Mouse (Mus musculus): ENCODE data around the gene Mcam. TPM values are rescaled to one million over a fixed set of nuclear protein-coding genes. Genes with fewer than 3 reads are reported as not detected.

The Mcam gene
- polyA plus RNA-seq, 1 experiment from 2014 or later: 38.7 TPM

GRCm38 (mm10) chr9:44143421-44143820, 9.2 kb downstream of the Mcam start:
- H3K4me1 ChIP-seq: 0 out of 2 replicates have a peak, but pooled peaks cover 2% of the 10 kb centered on the region
- no peaks in the 10 kb centered on the region for H3K9me3 ChIP-seq (replicated peaks)
- no peak overlapping the region for H3K4me2 ChIP-seq (replicated peaks)
- H3K36me3 ChIP-seq: peaks cover 45% of the 10 kb centered on the region
- no peak overlapping the region for H3K27ac ChIP-seq (replicated peaks)
- WGBS: 73% methylated on average over 5 of the region's 5 CpGs
- ATAC-seq (ENCODE audit: insufficient number of reproducible peaks, low FRiP score, low TSS enrichment, low read depth): no peak
- H3K27me3 ChIP-seq: no peaks in the 10 kb centered on the region
- H3K4me3 ChIP-seq (replicated peaks): no peak overlapping the region
- H3K9ac ChIP-seq: no peak overlapping the region

- no peak for ATAC-seq (ENCODE audit: insufficient number of reproducible peaks, low FRiP score, low TSS enrichment, low read depth)
- Histone ChIP-seq H3K9me3 (replicated peaks) (no peaks in the 10 kb centered on the region), H3K27ac (replicated peaks) (no peak overlapping the region), H3K9ac (no peak overlapping the region), H3K4me2 (replicated peaks) (no peak overlapping the region), H3K4me3 (replicated peaks) (no peak overlapping the region), H3K36me3 (peaks cover 51% of the 10 kb centered on the region), H3K27me3 (no peaks in the 10 kb centered on the region), H3K4me1 (0 out of 2 replicates have a peak, but pooled peaks cover 2% of the 10 kb centered on the region)
- 36% methylated on average over 7 of the region's 8 CpGs for WGBS
Observed at GRCm38 (mm10) chr9:44144023-44144717, 9.9 kb downstream of the Mcam start.

- no peak overlapping the region for H3K4me2 ChIP-seq (replicated peaks)
- no peak overlapping the region for H3K9ac ChIP-seq
- H3K9me3 ChIP-seq (replicated peaks): no peaks in the 10 kb centered on the region
- H3K4me1 ChIP-seq: 0 out of 2 replicates have a peak, but pooled peaks cover 2% of the 10 kb centered on the region
- H3K36me3 ChIP-seq: peaks cover 51% of the 10 kb centered on the region
- no peak overlapping the region for H3K27ac ChIP-seq (replicated peaks)
- no peak overlapping the region for H3K4me3 ChIP-seq (replicated peaks)
- no peaks in the 10 kb centered on the region for H3K27me3 ChIP-seq
- ATAC-seq (ENCODE audit: insufficient number of reproducible peaks, low FRiP score, low TSS enrichment, low read depth): no peak
Observed at GRCm38 (mm10) chr9:44144718-44145060, 10.4 kb downstream of the Mcam start.

GRCm38 (mm10) chr9:44147290-44147689, 13.0 kb downstream of the Mcam start:
- H3K9me3 ChIP-seq (replicated peaks): no peaks in the 10 kb centered on the region
- H3K9ac ChIP-seq: no peak overlapping the region
- ATAC-seq (ENCODE audit: insufficient number of reproducible peaks, low FRiP score, low TSS enrichment, low read depth): no peak
- H3K36me3 ChIP-seq: peaks cover 56% of the 10 kb centered on the region
- no peaks in the 10 kb centered on the region for H3K4me1 ChIP-seq
- H3K27me3 ChIP-seq: no peaks in the 10 kb centered on the region
- WGBS: 63% methylated on average over 3 of the region's 3 CpGs
- H3K4me3 ChIP-seq (replicated peaks): no peak overlapping the region
- H3K4me2 ChIP-seq (replicated peaks): no peak overlapping the region
- no peak overlapping the region for H3K27ac ChIP-seq (replicated peaks)

GRCm38 (mm10) chr9:44159886-44160285, 25.6 kb downstream of the Mcam start:
- Histone ChIP-seq H3K27me3 (no peaks in the 10 kb centered on the region), H3K9ac (no peak overlapping the region), H3K27ac (replicated peaks) (no peak overlapping the region), H3K9me3 (replicated peaks) (no peaks in the 10 kb centered on the region), H3K4me2 (replicated peaks) (no peak overlapping the region), H3K36me3 (peaks cover 75% of the 10 kb centered on the region), H3K4me3 (replicated peaks) (no peak overlapping the region), H3K4me1 (no peaks in the 10 kb centered on the region)
- ATAC-seq (ENCODE audit: insufficient number of reproducible peaks, low FRiP score, low TSS enrichment, low read depth): no peak
- WGBS: 85% methylated on average over 3 of the region's 3 CpGs

GRCm38 (mm10) chr9:44168931-44169330, 34.7 kb downstream of the Mcam start:
- peaks cover 48% of the 10 kb centered on the region for H3K36me3 ChIP-seq
- no peaks in the 10 kb centered on the region for H3K27me3 ChIP-seq
- H3K27ac ChIP-seq (replicated peaks): no peak overlapping the region
- no peak overlapping the region for H3K9ac ChIP-seq
- 86% methylated on average over 5 of the region's 5 CpGs for WGBS
- no peak overlapping the region for H3K4me2 ChIP-seq (replicated peaks)
- no peak overlapping the region for H3K4me3 ChIP-seq (replicated peaks)
- no peak for ATAC-seq (ENCODE audit: insufficient number of reproducible peaks, low FRiP score, low TSS enrichment, low read depth)
- H3K9me3 ChIP-seq (replicated peaks): no peaks in the 10 kb centered on the region
- 0 out of 2 replicates have a peak, but pooled peaks cover 5% of the 10 kb centered on the region for H3K4me1 ChIP-seq

GRCm38 (mm10) chr9:44170691-44171151, 36.5 kb downstream of the Mcam start:
- 87% methylated on average over 3 of the region's 3 CpGs for WGBS
- ATAC-seq (ENCODE audit: insufficient number of reproducible peaks, low FRiP score, low TSS enrichment, low read depth): no peak
- H3K9ac ChIP-seq: no peak overlapping the region
- no peak overlapping the region for H3K27ac ChIP-seq (replicated peaks)
- no peak overlapping the region for H3K4me2 ChIP-seq (replicated peaks)
- no peak overlapping the region for H3K4me3 ChIP-seq (replicated peaks)
- H3K4me1 ChIP-seq: peaks cover 5% of the 10 kb centered on the region; the same call in 1 of the 2 replicates
- no peaks in the 10 kb centered on the region for H3K9me3 ChIP-seq (replicated peaks)
- H3K36me3 ChIP-seq: peaks cover 30% of the 10 kb centered on the region
- H3K27me3 ChIP-seq: no peaks in the 10 kb centered on the region

GRCm38 (mm10) chr9:44175556-44175955, 41.3 kb downstream of the Mcam start:
- H3K36me3 ChIP-seq: peaks cover 20% of the 10 kb centered on the region
- no peak overlapping the region for H3K9ac ChIP-seq
- no peak for ATAC-seq (ENCODE audit: insufficient number of reproducible peaks, low FRiP score, low TSS enrichment, low read depth)
- no peak overlapping the region for H3K4me2 ChIP-seq (replicated peaks)
- H3K9me3 ChIP-seq (replicated peaks): 0 out of 2 replicates have a peak, but pooled peaks cover 4% of the 10 kb centered on the region
- H3K27ac ChIP-seq (replicated peaks): no peak overlapping the region
- no peak overlapping the region for H3K4me3 ChIP-seq (replicated peaks)
- peaks cover 4% of the 10 kb centered on the region; the same call in 1 of the 2 replicates for H3K4me1 ChIP-seq
- WGBS: 67% methylated on average over 6 of the region's 6 CpGs
- no peaks in the 10 kb centered on the region for H3K27me3 ChIP-seq

GRCm38 (mm10) chr9:44175957-44176356, 41.7 kb downstream of the Mcam start:
- Histone ChIP-seq H3K36me3 (peaks cover 16% of the 10 kb centered on the region), H3K27ac (replicated peaks) (no peak overlapping the region), H3K4me3 (replicated peaks) (no peak overlapping the region), H3K27me3 (no peaks in the 10 kb centered on the region), H3K9ac (no peak overlapping the region), H3K9me3 (replicated peaks) (0 out of 2 replicates have a peak, but pooled peaks cover 4% of the 10 kb centered on the region), H3K4me1 (peaks cover under 1% of the 10 kb centered on the region; the same call in 1 of the 2 replicates), H3K4me2 (replicated peaks) (no peak overlapping the region)
- ATAC-seq (ENCODE audit: insufficient number of reproducible peaks, low FRiP score, low TSS enrichment, low read depth): no peak
- WGBS: 89% methylated on average over 1 of the region's 1 CpGs

GRCm38 (mm10) chr9:44177405-44177804, 43.1 kb downstream of the Mcam start:
- Histone ChIP-seq H3K4me3 (replicated peaks) (no peak overlapping the region), H3K9me3 (replicated peaks) (0 out of 2 replicates have a peak, but pooled peaks cover 4% of the 10 kb centered on the region)
- no peak for ATAC-seq (ENCODE audit: insufficient number of reproducible peaks, low FRiP score, low TSS enrichment, low read depth)

GRCm38 (mm10) chr9:44178389-44178788, 44.1 kb downstream of the Mcam start:
- Histone ChIP-seq H3K27ac (replicated peaks) (no peak overlapping the region), H3K36me3 (peaks cover 4% of the 10 kb centered on the region; the same call in 1 of the 2 replicates), H3K9ac (no peak overlapping the region), H3K27me3 (no peaks in the 10 kb centered on the region), H3K9me3 (replicated peaks) (0 out of 2 replicates have a peak, but pooled peaks cover 4% of the 10 kb centered on the region), H3K4me3 (replicated peaks) (no peak overlapping the region), H3K4me2 (replicated peaks) (no peak overlapping the region), H3K4me1 (no peaks in the 10 kb centered on the region; the same call in 1 of the 2 replicates)
- 84% methylated on average over 14 of the region's 14 CpGs for WGBS
- ATAC-seq (ENCODE audit: insufficient number of reproducible peaks, low FRiP score, low TSS enrichment, low read depth): peak; percentile 15; the same call in 1 of the 2 replicates

More at GRCm38 (mm10) chr9:44177405-44177804, 43.1 kb downstream of the Mcam start:
- Histone ChIP-seq H3K27me3 (no peaks in the 10 kb centered on the region), H3K4me1 (no peaks in the 10 kb centered on the region; the same call in 1 of the 2 replicates), H3K4me2 (replicated peaks) (no peak overlapping the region), H3K9ac (no peak overlapping the region), H3K27ac (replicated peaks) (no peak overlapping the region), H3K36me3 (peaks cover 4% of the 10 kb centered on the region)
- WGBS: 77% methylated on average over 2 of the region's 2 CpGs
